In genomic region chr5:90759077-90760065, GRCm38 (mm10) we compare ENCODE assay signal across 9 mouse cellular contexts. TPM values are rescaled to one million over a fixed set of nuclear protein-coding genes. Genes with fewer than 3 reads are reported as not detected.
DNase-seq lines count a peak whose midpoint lies in the region; ATAC-seq and TF ChIP-seq lines count a peak whose summit lies in the region.
"Had no signal": no experiment of that assay in that cellular context is flagged by ENCODE, and none has a peak within 500 bp of the region (broad histone marks: within the 10 kb centered on the region; RNA-seq: fewer than 3 reads in every experiment).

Cxcl5 (plus strand) TSS chr5:90759360.

- peak within 1 kb of the TSS; percentile 87 for H3K4me2 ChIP-seq in forebrain, postnatal 0 days (ENCODE audit: low read depth)
- H3K4me2 ChIP-seq in myocyte (ENCODE audit: low read depth), result peak within 1 kb of the TSS; percentile 76

- H3K27me3 ChIP-seq in heart, embryonic 10.5 days (ENCODE audit: insufficient read depth, poor library complexity, severe bottlenecking), result peaks cover 33% of the 10 kb centered on the region
- H3K27me3 ChIP-seq in forebrain, postnatal 0 days (ENCODE audit: insufficient read depth, low read length), result peaks cover 6% of the 10 kb centered on the region; the same call in 1 of the 2 replicates
- no peaks in the 10 kb centered on the region for H3K27me3 ChIP-seq in myocyte (ENCODE audit: control insufficient read depth, insufficient read depth, insufficient read length)

- no peaks in the 10 kb centered on the region for H3K9me3 ChIP-seq in heart, embryonic 10.5 days
- no peaks in the 10 kb centered on the region for H3K9me3 ChIP-seq in forebrain, postnatal 0 days (ENCODE audit: low read length)

- no peaks in the 10 kb centered on the region for H3K36me3 ChIP-seq in heart, embryonic 10.5 days
- H3K36me3 ChIP-seq in forebrain, postnatal 0 days (ENCODE audit: insufficient read depth), result no peaks in the 10 kb centered on the region
- no peaks in the 10 kb centered on the region for H3K36me3 ChIP-seq in myocyte (ENCODE audit: control insufficient read depth, insufficient read depth)

- WGBS in heart, embryonic 10.5 days, result 7% methylated on average over 32 of the region's 32 CpGs
- 3% methylated on average over 32 of the region's 32 CpGs for WGBS in forebrain, postnatal 0 days

- H3K27ac ChIP-seq in heart, embryonic 10.5 days, result no peak within 1 kb of the TSS
- no peak within 1 kb of the TSS for H3K27ac ChIP-seq in forebrain, postnatal 0 days (ENCODE audit: low read depth, low read length)

- no peak within 1 kb of the TSS for H3ac ChIP-seq in myocyte (ENCODE audit: control insufficient read depth, insufficient read length)

- peak; percentile 56 for ATAC-seq in forebrain, postnatal 0 days

- H3K9ac ChIP-seq in forebrain, postnatal 0 days, result peak within 1 kb of the TSS; percentile 55

- H3K79me2 ChIP-seq in myocyte (ENCODE audit: control insufficient read depth, insufficient read depth), result no peaks in the 10 kb centered on the region

- no peak for DNase-seq in heart, embryonic 10.5 days (ENCODE audit: low spot score)
- no peak for DNase-seq in heart, postnatal 4 days
- DNase-seq in R1 (ENCODE audit: low read depth, low spot score), result peak; percentile 50
- peak; percentile 52 for DNase-seq in forebrain, postnatal 0 days
- peak; percentile 31 for DNase-seq in kidney, postnatal 10 days
- no peak for DNase-seq in spleen, postnatal 14 days (ENCODE audit: low spot score in 2 of 2)
- DNase-seq in layer of hippocampus, postnatal 14 days (ENCODE audit: low spot score in 2 of 2), result no peak

- H3K4me1 ChIP-seq in heart, embryonic 10.5 days, result peaks cover 10% of the 10 kb centered on the region
- H3K4me1 ChIP-seq in forebrain, postnatal 0 days (ENCODE audit: insufficient read depth), result 0 out of 2 replicates have a peak, but pooled peaks cover 3% of the 10 kb centered on the region

- TF ChIP-seq POLR2A in myocyte (IDR thresholded peaks at IDR 0.05; ENCODE audit: insufficient read length, low read depth), result peak; percentile 13

- no peak for TF ChIP-seq CTCF in forebrain, postnatal 0 days (IDR thresholded peaks at IDR 0.05; ENCODE audit: low read depth)

- peak within 1 kb of the TSS; percentile 46 for H3K4me3 ChIP-seq in heart, embryonic 10.5 days
- H3K4me3 ChIP-seq in forebrain, postnatal 0 days (ENCODE audit: low read depth, low read length), result peak within 1 kb of the TSS; percentile 49
- H3K4me3 ChIP-seq in myocyte, result peak within 1 kb of the TSS; percentile 15

TF ChIP-seq in myocyte, 11 proteins besides CTCF, POLR2A, EP300 and RAD21:
- TF ChIP-seq POLR2AphosphoS2 (IDR thresholded peaks at IDR 0.05; ENCODE audit: insufficient read length, low read depth), result no peak

RNA-seq across cellular contexts. Expression of gene Cxcl5, which starts in this region (rescaled TPM):
- 0.21 TPM in 1 of 2 replicates, not detected in the other for polyA plus RNA-seq in heart, embryonic 10.5 days (2016; fragmentation: Nextera tagmentation; extraction: Ambion mirVana)
- total RNA-seq in heart, postnatal 4 days (2021), result not detected
- 0.08 and 0.14 TPM in 2 replicates for total RNA-seq in forebrain, postnatal 0 days (2014; rRNA removed)
- polyA plus RNA-seq in forebrain, postnatal 0 days (2015; fragmentation: Nextera tagmentation; extraction: Ambion mirVana), result 0.08 and 0.30 TPM in 2 replicates
- 0.06 TPM for polyA plus RNA-seq in myocyte (2012; fragmentation: generic; extraction: Trizol)
- under 1 TPM in 1 of 2 experiments, not detected in 1; 0.35 TPM for total RNA-seq in layer of hippocampus, postnatal 14 days (2021)
- total RNA-seq: left cerebral cortex, postnatal 25 days had no signal

Comparison
In these comparisons a context has a peak if more than half of its experiments do, and no peak if none do; other contexts are left out.
1. Peak in DNase-seq, ATAC-seq, H3K4me3 ChIP-seq, H3K9ac ChIP-seq and H3K4me2 ChIP-seq in forebrain, postnatal 0 days; RNA of the gene not detected or under 1 TPM.
2. DNase-seq: peak in R1 (single experiment) and kidney, postnatal 10 days (single experiment); none in heart, embryonic 10.5 days (single experiment), heart, postnatal 4 days (single experiment), spleen, postnatal 14 days (0 of 2) and layer of hippocampus, postnatal 14 days (0 of 2).
3. Peak in every context shown above with its lines, with median percentiles within 50 percentile points of each other: H3K4me3 ChIP-seq.